Mouse (Mus musculus) liver, adult 2 months (tissue): Measurements from ENCODE around the gene Gm14525. TPM values are rescaled to one million over a fixed set of nuclear protein-coding genes. Genes with fewer than 3 reads are reported as not detected.
"Not testable (repeated sequence)": the region's sequence is repeated elsewhere in the genome, so short reads cannot be mapped to it uniquely, and the experiment has no call there.

Experiments used
- DNase-seq: peaks from one replicate; pipeline ENCODE4 v3.0.0-alpha.2; 2011; ENCODE audit warnings: low read depth, low spot score; ENCODE audit errors: extremely low read depth
- H3K27ac ChIP-seq: fragments of 200-500 bp; replicated peaks from 2 replicates; pipeline ENCODE4 v1.5.1; 2012; ENCODE audit warnings: low read depth, mild to moderate bottlenecking, control low read depth, inconsistent platforms, low read length; ENCODE audit not compliant: insufficient read depth
- H3K27me3 ChIP-seq: fragments of 200-500 bp; 2 replicates; pipeline ENCODE4 v1.6.1; 2012; ENCODE audit warnings: mild to moderate bottlenecking, moderate library complexity, low read length, inconsistent platforms; ENCODE audit not compliant: control insufficient read depth, insufficient read depth
- H3K36me3 ChIP-seq: fragments of 200-500 bp; 2 replicates; pipeline ENCODE4 v1.6.1; 2012; ENCODE audit warnings: low read length, inconsistent platforms; ENCODE audit not compliant: control insufficient read depth, insufficient read depth
- H3K4me1 ChIP-seq: fragments of 200-500 bp; 2 replicates; pipeline ENCODE4 v1.6.1; 2011; ENCODE audit warnings: low read length; ENCODE audit not compliant: control insufficient read depth, insufficient read depth
- H3K4me3 ChIP-seq: fragments of 200-500 bp; 2 replicates; pipeline ENCODE4 v1.5.1; 2011; ENCODE audit warnings: low read depth, mild to moderate bottlenecking, control low read depth, low read length, moderate library complexity; ENCODE audit not compliant: insufficient read depth
- H3K79me2 ChIP-seq: fragments of 200-500 bp; 2 replicates; pipeline ENCODE4 v1.6.1; 2012; ENCODE audit warnings: inconsistent platforms, mild to moderate bottlenecking, low read length, moderate library complexity; ENCODE audit not compliant: control insufficient read depth, insufficient read depth
- H3K9ac ChIP-seq: fragments of 200-500 bp; 2 replicates; pipeline ENCODE4 v1.6.1; 2012; ENCODE audit warnings: low read depth, mild to moderate bottlenecking, control low read depth, inconsistent platforms, low read length
- WGBS: fragments of 180-500 bp; shearing (Covaris S2); methylation state at CpG from one replicate; pipeline ENCODE4 v1.1.7; 2018; 5-methylcytosine and 5-hydroxymethylcytosine counted together
- polyA plus RNA-seq: library from polyadenylated mRNA; depleted of rRNA; stranded (reverse); fragments of >200 nt; gene quantifications from 2 replicates; pipeline ENCODE4 v1.2.3, GENCODE M21; 2012; rRNA removed
- total RNA-seq: library from RNA; depleted of rRNA; stranded (reverse); fragments of >200 nt; gene quantifications from 2 replicates; pipeline ENCODE4 v1.2.3, GENCODE M21; 2014; rRNA removed

The Gm14525 gene
- not detected in 2 replicates for total RNA-seq
- polyA plus RNA-seq = not detected in 2 replicates

- not testable (repeated sequence) for DNase-seq, H3K27me3 ChIP-seq, H3K4me1 ChIP-seq, H3K79me2 ChIP-seq, H3K27ac ChIP-seq, H3K9ac ChIP-seq, H3K36me3 ChIP-seq, H3K4me3 ChIP-seq
- 68% methylated on average over 3 of the region's 5 CpGs for WGBS
These were observed at the start of gene Gm14525 for GRCm38 (mm10) chrX:26702538-26702937. Gene Gm14525, minus strand, starts transcription at chrX:26702638.

Other genes with a start within 250 kb of the Gm14525 start
- gene Slx, start 157.1 kb downstream of the Gm14525 start, total RNA-seq = not detected in 2 replicates
- gene Slx, start 157.1 kb downstream of the Gm14525 start, polyA plus RNA-seq = not detected in 2 replicates
- gene Gm6121, start 233.1 kb upstream of the Gm14525 start, total RNA-seq = not detected in 2 replicates
- not detected in 2 replicates for gene Gm6121, start 233.1 kb upstream of the Gm14525 start, polyA plus RNA-seq